Mouse (Mus musculus) MEL-GATA-1-ER (cell line): ENCODE data around the gene Gm4969.
"Not testable (repeated sequence)": the region's sequence is repeated elsewhere in the genome, so short reads cannot be mapped to it uniquely, and the experiment has no call there.

Experiments used
- DNase-seq: peaks from one replicate; pipeline ENCODE4 v3.0.0-alpha.2; 2012; ENCODE audit warnings: low read depth; ENCODE audit errors: extremely low read depth

Gm4969 gene

GRCm38 (mm10) chr7:19073504-19073903, 44.7 kb downstream of the Gm4969 start:
- no peak for DNase-seq

- DNase-seq: not testable (repeated sequence)
Measured at GRCm38 (mm10) chr7:19071024-19071423, 47.1 kb downstream of the Gm4969 start.

GRCm38 (mm10) chr7:19069500-19069899, 48.7 kb downstream of the Gm4969 start:
- peak; percentile 36 for DNase-seq

GRCm38 (mm10) chr7:19068707-19069106, 49.5 kb downstream of the Gm4969 start:
- peak; percentile 57 for DNase-seq

- no peak for DNase-seq
Measured at GRCm38 (mm10) chr7:19067935-19068334, 50.2 kb downstream of the Gm4969 start.

GRCm38 (mm10) chr7:19067063-19067462, 51.1 kb downstream of the Gm4969 start:
- no peak for DNase-seq

GRCm38 (mm10) chr7:19065896-19066295, 52.3 kb downstream of the Gm4969 start:
- no peak for DNase-seq

- no peak for DNase-seq
Measured at GRCm38 (mm10) chr7:19057405-19057804, 60.8 kb downstream of the Gm4969 start.

GRCm38 (mm10) chr7:19055108-19055507, 63.1 kb downstream of the Gm4969 start:
- no peak for DNase-seq

- DNase-seq: no peak
Measured at GRCm38 (mm10) chr7:19054777-19055076, 63.4 kb downstream of the Gm4969 start.

GRCm38 (mm10) chr7:19054047-19054776, 64.0 kb downstream of the Gm4969 start, which contains the start of gene Rsph6a:
TSS of gene Rsph6a (plus strand) at chr7:19054690.
- DNase-seq: no peak

- DNase-seq: no peak
Measured at GRCm38 (mm10) chr7:19053136-19053532, 65.0 kb downstream of the Gm4969 start.

GRCm38 (mm10) chr7:19052345-19053135, 65.6 kb downstream of the Gm4969 start:
- DNase-seq: no peak

- DNase-seq: no peak
Measured at GRCm38 (mm10) chr7:19051161-19051560, 67.0 kb downstream of the Gm4969 start.

GRCm38 (mm10) chr7:19050172-19050571, 68.0 kb downstream of the Gm4969 start:
- no peak for DNase-seq

- DNase-seq: no peak
Measured at GRCm38 (mm10) chr7:19049252-19049651, 68.9 kb downstream of the Gm4969 start.
